Mouse (Mus musculus) kidney, adult 2 months (tissue): Measurements from ENCODE around the gene Inka2.

Experiments
- CTCF ChIP-seq: fragments of 200-500 bp; conservative IDR thresholded peaks from 2 replicates; pipeline ENCODE4 v1.5.1; 2011; ENCODE audit warnings: low read depth, mild to moderate bottlenecking, control low read depth, low read length, moderate library complexity, mixed read lengths; ENCODE audit not compliant: insufficient read depth, insufficient read length
- POLR2A ChIP-seq: fragments of 200-500 bp; IDR thresholded peaks from one replicate; pipeline ENCODE4 v1.6.1; 2011; ENCODE audit warnings: low read depth, low read length, control low read depth

GRCm38 (mm10) chr3:105737070-105737469 is 32.7 kb downstream of the Inka2 start:
- TF ChIP-seq CTCF = no peak
- TF ChIP-seq POLR2A = no peak
